Mouse (Mus musculus): ENCODE measurements around the gene A630023A22Rik. TPM values are rescaled to one million over a fixed set of nuclear protein-coding genes. Genes with fewer than 3 reads are reported as not detected.
A peak's percentile ranks its signal among the peaks of the same experiment; 100 is the strongest.

The A630023A22Rik gene
- total RNA-seq, 2 experiments from 2014 or later = not detected

GRCm38 (mm10) chr14:34086806-34087205, 15.7 kb downstream of the A630023A22Rik start:
- no peak for DNase-seq

GRCm38 (mm10) chr14:34085731-34086130, 16.8 kb downstream of the A630023A22Rik start, which contains the start of gene Anxa8:
TSS of gene Anxa8 (plus strand) at chr14:34085981.
- no peak for DNase-seq

- DNase-seq = peak; percentile 70 to 78
Observed at GRCm38 (mm10) chr14:34080321-34080997, 22.1 kb downstream of the A630023A22Rik start.

GRCm38 (mm10) chr14:34078293-34078692, 24.3 kb downstream of the A630023A22Rik start:
- no peak for DNase-seq

- DNase-seq = no peak
Observed at GRCm38 (mm10) chr14:34077222-34077621, 25.3 kb downstream of the A630023A22Rik start.

- peak in 1 of 2 experiments; percentile 10 for DNase-seq
Observed at GRCm38 (mm10) chr14:34075346-34075745, 27.2 kb downstream of the A630023A22Rik start.

GRCm38 (mm10) chr14:34071665-34072064, 30.9 kb downstream of the A630023A22Rik start:
- peak in 1 of 2 experiments; percentile 4 for DNase-seq

GRCm38 (mm10) chr14:34052516-34052915, 50.0 kb downstream of the A630023A22Rik start, which contains the start of gene Antxrl:
TSS of gene Antxrl (plus strand) at chr14:34052707.
- no peak for DNase-seq

GRCm38 (mm10) chr14:34050101-34050779, 52.3 kb downstream of the A630023A22Rik start:
- no peak for DNase-seq

GRCm38 (mm10) chr14:34043341-34043740, 59.2 kb downstream of the A630023A22Rik start:
- DNase-seq = no peak

GRCm38 (mm10) chr14:34041241-34041640, 61.3 kb downstream of the A630023A22Rik start:
- DNase-seq = peak in 1 of 2 experiments; percentile 6

- DNase-seq = peak; percentile 23 to 41
Observed at GRCm38 (mm10) chr14:34033841-34034610, 68.5 kb downstream of the A630023A22Rik start.

- DNase-seq = no peak
Observed at GRCm38 (mm10) chr14:34026710-34027109, 75.8 kb downstream of the A630023A22Rik start.

- DNase-seq = no peak
Observed at GRCm38 (mm10) chr14:34016938-34017337, 85.6 kb downstream of the A630023A22Rik start.

GRCm38 (mm10) chr14:34016381-34016780, 86.2 kb downstream of the A630023A22Rik start, which contains the start of gene Gm5460:
TSS of gene Gm5460 (plus strand) at chr14:34016758.
- DNase-seq = no peak

GRCm38 (mm10) chr14:34015063-34015462, 87.5 kb downstream of the A630023A22Rik start, which contains the start of gene Gm30083:
TSS of gene Gm30083 (minus strand) at chr14:34015182.
- no peak for DNase-seq

- DNase-seq = no peak
Observed at GRCm38 (mm10) chr14:34002358-34002757, 100.2 kb downstream of the A630023A22Rik start.

GRCm38 (mm10) chr14:34001445-34001844, 101.1 kb downstream of the A630023A22Rik start:
- no peak for DNase-seq
